Mouse (Mus musculus): Measurements from ENCODE around the gene Tlr5.

The Tlr5 gene

GRCm38 (mm10) chr1:182954287-182955046 is at the start of gene Tlr5:
TSS of gene Tlr5 (plus strand) at chr1:182954788.
- in situ Hi-C loops (cut with MboI; ENCODE audit: low sequenced_read_pairs) = no loop called here

- in situ Hi-C loops (cut with MboI; ENCODE audit: low sequenced_read_pairs) = no loop called here
Observed at GRCm38 (mm10) chr1:182905669-182906068, 48.9 kb upstream of the Tlr5 start.

DNA sequence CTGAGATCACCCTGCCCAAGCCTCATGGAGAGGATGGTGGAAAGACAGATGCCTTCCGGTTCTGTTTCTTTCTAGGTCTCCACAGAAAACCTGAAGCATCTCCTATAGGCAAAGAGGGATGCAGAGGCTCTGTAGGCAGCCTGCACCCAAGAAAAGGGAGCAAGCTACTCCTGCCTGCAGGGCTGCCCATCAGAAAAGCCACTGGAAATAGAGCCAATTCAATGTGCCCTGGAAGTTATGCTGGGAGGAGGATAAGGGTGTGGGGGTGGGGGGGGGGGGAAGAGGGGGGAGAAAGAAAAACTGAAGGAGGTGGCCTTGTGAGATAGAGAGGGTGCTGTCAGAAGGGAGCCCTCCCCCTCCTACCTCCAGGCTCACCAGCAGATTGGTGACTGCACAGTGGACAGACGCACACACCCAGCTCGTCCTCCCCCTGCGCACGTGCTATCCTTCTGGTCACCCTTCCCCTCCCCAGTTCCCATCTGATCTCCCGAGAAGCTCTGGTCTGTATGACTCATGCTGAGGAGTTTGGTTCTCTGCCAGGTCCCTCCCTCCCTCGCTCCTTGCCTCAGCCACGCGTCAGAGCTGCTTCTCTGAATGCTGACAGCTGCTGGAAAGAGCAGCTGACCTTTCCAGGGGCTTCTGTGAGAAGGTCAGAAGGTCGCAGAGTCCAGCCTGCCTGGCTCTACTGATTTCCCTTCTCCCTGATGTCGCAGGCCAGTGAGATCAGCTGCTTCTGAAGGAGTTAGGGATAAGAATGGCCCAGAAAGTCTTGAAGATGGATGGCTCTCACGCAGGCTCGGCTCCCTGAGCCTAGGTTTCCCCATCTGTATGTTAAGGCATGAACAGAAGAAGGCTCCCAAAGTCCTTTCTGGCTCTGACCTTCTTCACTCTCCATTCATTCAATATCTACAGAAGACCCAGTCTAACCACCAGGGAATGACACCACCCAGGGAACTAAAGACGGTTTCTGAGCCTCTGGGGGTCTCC is 46.2 kb upstream of the Tlr5 start:
- in situ Hi-C loops (cut with MboI; ENCODE audit: low sequenced_read_pairs) = no loop called here

- in situ Hi-C loops (cut with MboI; ENCODE audit: low sequenced_read_pairs) = no loop called here
Observed at GRCm38 (mm10) chr1:182909066-182909465, 45.5 kb upstream of the Tlr5 start.

DNA sequence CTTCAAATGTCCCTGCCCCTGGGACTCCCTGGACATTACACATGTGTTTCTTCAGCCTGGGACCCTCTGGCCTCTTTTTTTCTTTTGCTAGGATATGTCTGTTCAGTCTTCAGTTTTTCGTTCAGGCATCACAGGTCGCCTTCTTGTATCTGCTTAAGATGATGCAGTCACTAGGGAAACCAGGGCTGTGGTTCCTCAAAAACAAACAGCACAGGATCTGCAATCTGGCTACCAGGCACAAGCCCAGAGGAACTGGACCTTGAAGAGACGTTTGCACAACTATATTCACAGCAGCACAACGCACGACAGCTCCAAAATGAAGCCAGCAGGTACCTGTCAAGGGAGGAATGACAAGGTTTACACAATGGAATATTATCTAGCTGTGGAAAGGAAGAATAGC is 45.0 kb upstream of the Tlr5 start:
- in situ Hi-C loops (cut with MboI; ENCODE audit: low sequenced_read_pairs) = no loop called here

DNA sequence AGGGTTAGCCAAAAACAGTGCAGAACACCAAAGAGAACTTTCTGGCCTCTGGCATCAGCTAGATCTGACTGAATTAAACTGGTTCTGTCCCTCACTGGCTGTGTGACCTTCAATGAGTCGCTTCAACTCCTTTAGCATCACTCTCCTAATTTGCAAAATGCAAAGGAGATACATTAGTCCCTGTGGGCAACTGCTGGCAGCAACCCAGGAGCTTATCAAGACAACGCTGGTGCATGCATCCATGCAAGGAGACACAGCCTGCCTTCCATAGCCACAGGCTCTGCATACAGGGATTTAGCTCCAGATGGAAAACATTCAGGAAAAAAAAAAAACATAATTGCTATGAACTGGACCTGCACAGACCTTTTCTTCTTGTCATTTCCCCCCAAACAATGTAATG is 42.0 kb upstream of the Tlr5 start:
- in situ Hi-C loops (cut with MboI; ENCODE audit: low sequenced_read_pairs) = no loop called here

- in situ Hi-C loops (cut with MboI; ENCODE audit: low sequenced_read_pairs) = no loop called here
Observed at GRCm38 (mm10) chr1:182914121-182914908, 40.3 kb upstream of the Tlr5 start.

GRCm38 (mm10) chr1:182916166-182916565 is 38.4 kb upstream of the Tlr5 start:
- in situ Hi-C loops (cut with MboI; ENCODE audit: low sequenced_read_pairs) = no loop called here

DNA sequence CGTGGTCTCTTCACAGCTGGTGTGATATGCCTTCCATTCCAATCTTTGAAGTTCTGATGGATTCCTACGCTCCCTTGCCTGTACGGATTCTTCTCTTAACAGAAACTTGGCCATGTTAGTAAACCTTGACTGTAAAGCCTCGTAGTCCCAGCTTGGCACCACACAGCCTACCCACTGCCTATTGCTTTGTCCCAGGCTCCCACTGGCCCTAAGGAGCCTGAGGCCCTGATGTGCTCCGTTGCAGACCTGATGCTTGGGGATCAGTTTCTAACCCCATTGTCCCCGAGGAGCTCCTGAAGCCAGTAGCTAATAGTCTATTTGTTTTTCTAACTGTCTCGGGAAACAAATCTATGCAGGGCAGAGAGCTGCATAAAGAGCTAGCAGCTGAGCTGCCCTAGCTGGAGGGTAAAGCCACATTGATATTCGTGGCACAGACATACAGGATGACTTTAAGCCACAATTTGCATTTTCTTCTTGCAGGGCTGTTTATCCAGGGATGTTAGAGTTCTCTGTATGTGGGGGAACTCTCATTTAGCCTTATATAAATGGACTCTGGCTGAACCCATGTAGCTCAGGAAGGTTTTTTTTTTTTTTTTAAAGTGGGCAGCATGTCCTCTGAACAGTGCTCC is 35.8 kb upstream of the Tlr5 start:
- in situ Hi-C loops (cut with MboI; ENCODE audit: low sequenced_read_pairs) = no loop called here

GRCm38 (mm10) chr1:182922824-182923223 is 31.8 kb upstream of the Tlr5 start:
- in situ Hi-C loops (cut with MboI; ENCODE audit: low sequenced_read_pairs) = no loop called here

DNA sequence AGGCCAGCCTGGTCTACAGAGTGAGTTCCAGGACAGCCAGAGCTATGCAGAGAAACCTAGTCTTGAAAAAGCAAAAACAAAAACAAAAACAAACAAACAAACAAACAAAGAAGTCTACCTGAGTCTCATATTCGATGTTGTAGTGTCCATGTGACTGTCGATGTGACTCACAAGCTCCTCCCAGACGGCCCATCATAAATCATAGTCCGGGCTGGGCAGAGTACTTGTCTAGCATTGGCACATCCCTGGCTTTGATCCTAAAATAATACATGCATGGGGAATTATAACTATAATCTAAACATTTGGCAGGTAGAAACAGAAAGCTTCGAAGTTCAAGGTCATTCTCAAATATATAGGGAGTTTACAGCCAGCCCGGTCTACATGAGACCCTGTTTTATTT is 28.1 kb upstream of the Tlr5 start:
- in situ Hi-C loops (cut with MboI; ENCODE audit: low sequenced_read_pairs) = no loop called here

GRCm38 (mm10) chr1:182927878-182928851 is 26.4 kb upstream of the Tlr5 start:
- in situ Hi-C loops (cut with MboI; ENCODE audit: low sequenced_read_pairs) = no loop called here

GRCm38 (mm10) chr1:182935469-182935868 is 19.1 kb upstream of the Tlr5 start:
- in situ Hi-C loops (cut with MboI; ENCODE audit: low sequenced_read_pairs) = no loop called here

DNA sequence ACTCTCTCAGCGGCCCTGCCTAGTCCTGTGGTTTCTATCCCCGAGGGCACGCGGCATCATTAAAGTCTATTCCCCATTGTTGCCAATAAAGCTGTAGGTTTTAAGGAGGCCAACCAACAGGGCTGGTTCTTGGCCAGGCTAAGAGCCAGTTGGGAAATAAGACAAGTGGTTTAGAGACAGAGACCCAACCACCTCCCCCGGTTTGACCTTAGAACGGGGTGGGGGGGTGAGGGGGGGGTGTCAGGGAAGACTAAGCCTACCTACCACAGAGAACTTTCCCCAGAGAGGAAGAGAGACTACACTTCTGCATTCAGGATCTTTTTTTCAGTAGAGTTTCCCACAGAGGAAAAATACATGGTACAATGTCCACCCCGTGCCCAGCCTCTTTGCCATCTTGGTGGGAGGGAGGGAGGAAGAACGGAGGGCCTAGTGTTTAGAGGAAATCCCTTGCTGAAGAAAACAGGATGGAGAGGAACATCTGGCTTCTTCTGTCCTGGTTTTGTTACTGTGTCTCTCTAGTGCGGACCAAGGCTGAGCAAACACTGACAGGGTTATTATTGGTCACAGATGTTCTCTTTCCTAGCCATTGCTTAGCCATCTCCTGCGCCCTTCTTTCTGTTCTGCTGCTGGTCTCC is 17.0 kb upstream of the Tlr5 start:
- in situ Hi-C loops (cut with MboI; ENCODE audit: low sequenced_read_pairs) = no loop called here

- in situ Hi-C loops (cut with MboI; ENCODE audit: low sequenced_read_pairs) = no loop called here
Observed at GRCm38 (mm10) chr1:182941921-182942320, 12.7 kb upstream of the Tlr5 start.

GRCm38 (mm10) chr1:182943911-182944310 is 10.7 kb upstream of the Tlr5 start:
- in situ Hi-C loops (cut with MboI; ENCODE audit: low sequenced_read_pairs) = no loop called here

- in situ Hi-C loops (cut with MboI; ENCODE audit: low sequenced_read_pairs) = no loop called here
Observed at GRCm38 (mm10) chr1:182944638-182945037, 9.9 kb upstream of the Tlr5 start.

DNA sequence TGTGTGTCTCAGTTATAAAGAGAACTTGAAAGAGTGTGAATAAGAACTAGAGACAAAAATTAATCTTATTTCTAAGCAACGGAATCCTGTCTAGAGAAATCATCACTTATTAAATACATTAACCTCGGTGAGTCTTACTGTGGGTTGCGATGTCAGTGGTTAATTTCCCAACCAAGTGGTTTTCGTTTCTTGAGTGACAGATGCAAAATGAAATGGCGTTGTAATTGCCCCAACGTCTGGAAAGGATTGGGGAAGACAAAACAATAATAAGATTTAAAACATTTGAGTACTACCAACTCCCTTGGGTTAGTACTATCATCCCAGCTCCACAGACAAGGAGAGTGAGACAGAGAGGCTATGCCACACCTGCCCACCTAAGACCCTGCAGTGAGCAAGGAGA is 9.0 kb upstream of the Tlr5 start:
- in situ Hi-C loops (cut with MboI; ENCODE audit: low sequenced_read_pairs) = no loop called here

DNA sequence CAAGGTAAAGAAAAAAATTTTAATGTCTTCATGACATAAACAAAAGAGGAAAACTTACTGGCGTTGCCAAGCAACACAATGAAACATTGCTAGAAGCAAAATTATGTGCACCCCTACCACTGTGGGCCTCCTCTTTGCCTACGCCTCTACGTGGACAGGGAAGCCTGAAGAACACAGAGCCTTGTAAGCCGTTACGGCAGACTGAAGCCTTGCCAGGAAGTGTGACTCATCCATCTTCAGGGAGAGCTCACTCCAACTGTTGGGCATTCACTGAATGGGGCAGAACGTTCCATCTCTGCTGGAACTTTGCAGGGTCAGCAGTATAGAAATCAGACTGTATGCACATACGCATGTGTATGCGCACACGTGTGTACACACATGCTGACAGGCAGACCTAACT is 3.3 kb upstream of the Tlr5 start:
- in situ Hi-C loops (cut with MboI; ENCODE audit: low sequenced_read_pairs) = no loop called here

All from CH12F3 (cell line).